ENCODE assay signal across 8 mouse cellular contexts in genomic region chr13:44055573-44056491, GRCm38 (mm10).
A peak's percentile ranks its signal among the peaks of the same experiment; 100 is the strongest.
DNase-seq lines count a peak whose midpoint lies in the region; ATAC-seq and TF ChIP-seq lines count a peak whose summit lies in the region.

No protein-coding gene starts in this region.

- no peaks in the 10 kb centered on the region for H3K27me3 ChIP-seq in lung, embryonic 14.5 days (ENCODE audit: insufficient read depth, low read length)
- no peaks in the 10 kb centered on the region for H3K27me3 ChIP-seq in stomach, embryonic 16.5 days (ENCODE audit: control insufficient read depth, insufficient read depth, low read length)

- no peak for DNase-seq in layer of hippocampus, adult 2 months (ENCODE audit: low spot score in 2 of 2)
- DNase-seq in layer of hippocampus, postnatal 25 days (ENCODE audit: extremely low spot score in 1 of 2, low spot score in 1 of 2): no peak
- peak; percentile 27 for DNase-seq in heart, postnatal 25 days (ENCODE audit: low spot score)
- DNase-seq in lung, embryonic 14.5 days: peak; percentile 94
- DNase-seq in left cerebral cortex, postnatal 4 days: no peak

- peak overlapping the region; percentile 46 for H3K4me3 ChIP-seq in layer of hippocampus, adult 2 months
- no peak overlapping the region; the same call in 1 of the 2 replicates for H3K4me3 ChIP-seq in embryonic fibroblast, embryonic 13.5 days (ENCODE audit: insufficient read depth, low read length)
- no peak overlapping the region for H3K4me3 ChIP-seq in lung, embryonic 14.5 days (ENCODE audit: low read depth, low read length)
- peak overlapping the region; percentile 14 for H3K4me3 ChIP-seq in stomach, embryonic 16.5 days (replicated peaks; ENCODE audit: low read length)

- no peak for TF ChIP-seq CTCF in layer of hippocampus, adult 2 months (conservative IDR thresholded peaks at IDR 0.05)
- TF ChIP-seq CTCF in embryonic fibroblast, embryonic 13.5 days (IDR thresholded peaks at IDR 0.05; ENCODE audit: borderline replicate concordance, insufficient read depth, low read length): no peak
- no peak for TF ChIP-seq CTCF in lung, embryonic 14.5 days (IDR thresholded peaks at IDR 0.05; ENCODE audit: low read depth)

- H3K36me3 ChIP-seq in lung, embryonic 14.5 days (ENCODE audit: insufficient read depth): no peaks in the 10 kb centered on the region
- H3K36me3 ChIP-seq in stomach, embryonic 16.5 days (ENCODE audit: control insufficient read depth, insufficient read depth, low read length): no peaks in the 10 kb centered on the region

- H3K9ac ChIP-seq in lung, embryonic 14.5 days: no peak overlapping the region
- H3K9ac ChIP-seq in stomach, embryonic 16.5 days (ENCODE audit: low read length): peak overlapping the region; percentile 29

- H3K4me1 ChIP-seq in embryonic fibroblast, embryonic 13.5 days (ENCODE audit: control insufficient read depth, insufficient read depth, low read length): peaks cover 10% of the 10 kb centered on the region; the same call in 1 of the 2 replicates
- H3K4me1 ChIP-seq in lung, embryonic 14.5 days (ENCODE audit: insufficient read depth): peaks cover 21% of the 10 kb centered on the region
- peaks cover 15% of the 10 kb centered on the region for H3K4me1 ChIP-seq in stomach, embryonic 16.5 days (ENCODE audit: control insufficient read depth, insufficient read depth, low read length)

- peak overlapping the region; percentile 40 for H3K4me2 ChIP-seq in lung, embryonic 14.5 days
- H3K4me2 ChIP-seq in stomach, embryonic 16.5 days (ENCODE audit: low read depth, low read length): peak overlapping the region; percentile 46

- TF ChIP-seq POLR2A in embryonic fibroblast, embryonic 13.5 days (IDR thresholded peaks at IDR 0.05; ENCODE audit: low read depth, low read length): no peak

- peak overlapping the region; percentile 73 for H3K27ac ChIP-seq in layer of hippocampus, adult 2 months
- H3K27ac ChIP-seq in embryonic fibroblast, embryonic 13.5 days (ENCODE audit: insufficient read depth, low read length): peak overlapping the region; percentile 47; the same call in 1 of the 2 replicates
- peak overlapping the region; percentile 82 for H3K27ac ChIP-seq in lung, embryonic 14.5 days (ENCODE audit: low read depth)
- peak overlapping the region; percentile 81 for H3K27ac ChIP-seq in stomach, embryonic 16.5 days (ENCODE audit: low read length)

- WGBS in lung, embryonic 14.5 days: 24% methylated on average over 20 of the region's 20 CpGs
- WGBS in stomach, embryonic 16.5 days: 31% methylated on average over 20 of the region's 20 CpGs

- ATAC-seq in lung, embryonic 14.5 days (ENCODE audit: insufficient read depth): peak; percentile 86
- peak; percentile 80 for ATAC-seq in stomach, embryonic 16.5 days (ENCODE audit: insufficient read depth, low FRiP score)
- ATAC-seq in megakaryocyte progenitor cell, adult 5-6 weeks (replicated peaks; ENCODE audit: poor library complexity): no peak

- intact Hi-C loops in heart, postnatal 25 days (cut with DNase I): no loop called here
- intact Hi-C loops in left cerebral cortex, postnatal 4 days (cut with DNase I): no loop called here

- H3K9me3 ChIP-seq in lung, embryonic 14.5 days (ENCODE audit: low read depth, low read length): no peaks in the 10 kb centered on the region
- no peaks in the 10 kb centered on the region for H3K9me3 ChIP-seq in stomach, embryonic 16.5 days (replicated peaks; ENCODE audit: control insufficient read depth, low read length)

Comparison
In these comparisons a context has a peak if more than half of its experiments do, and no peak if none do; other contexts are left out.
1. DNase-seq: peak in heart, postnatal 25 days (single experiment) and lung, embryonic 14.5 days (single experiment); none in layer of hippocampus, adult 2 months (0 of 2), layer of hippocampus, postnatal 25 days (0 of 2) and left cerebral cortex, postnatal 4 days (single experiment).
2. H3K4me3 ChIP-seq: peak in layer of hippocampus, adult 2 months (single experiment) and stomach, embryonic 16.5 days (single experiment); none in embryonic fibroblast, embryonic 13.5 days (single experiment) and lung, embryonic 14.5 days (single experiment).
3. Peak in every context shown above with its lines, with median percentiles within 50 percentile points of each other: H3K27ac ChIP-seq.